ENCODE assay signal across 16 mouse cellular contexts in genomic region chr1:171223796-171224195, GRCm38 (mm10). TPM values are rescaled to one million over a fixed set of nuclear protein-coding genes. Genes with fewer than 3 reads are reported as not detected.
DNase-seq lines count a peak whose midpoint lies in the region; ATAC-seq and TF ChIP-seq lines count a peak whose summit lies in the region.
"Had no signal": no experiment of that assay in that cellular context is flagged by ENCODE, and none has a peak within 500 bp of the region (broad histone marks: within the 10 kb centered on the region; RNA-seq: fewer than 3 reads in every experiment).

No protein-coding gene starts in this region.

- no peaks in the 10 kb centered on the region for H3K27me3 ChIP-seq in liver, embryonic 11.5 days (replicated peaks; ENCODE audit: control insufficient read depth, insufficient read depth, low read length)
- H3K27me3 ChIP-seq in forebrain, postnatal 0 days (ENCODE audit: insufficient read depth, low read length): no peaks in the 10 kb centered on the region

- no peaks in the 10 kb centered on the region for H3K9me3 ChIP-seq in liver, embryonic 11.5 days (ENCODE audit: control insufficient read depth, low read length)
- H3K9me3 ChIP-seq in forebrain, postnatal 0 days (ENCODE audit: low read length): no peaks in the 10 kb centered on the region
- H3K9me3 ChIP-seq: limb, embryonic 10.5 days had no signal

- no peak overlapping the region; the same call in 1 of the 2 replicates for H3K4me2 ChIP-seq in liver, embryonic 11.5 days
- H3K4me2 ChIP-seq in forebrain, postnatal 0 days (ENCODE audit: low read depth): no peak overlapping the region

- DNase-seq in cerebellum, adult 11-12 months: peak; percentile 38
- no peak for DNase-seq in cerebellum, adult 8-10 months
- peak; percentile 69 to 72 for DNase-seq in lung, adult 18-20 months
- DNase-seq in lung, postnatal 14 days: no peak
- no peak for DNase-seq in liver, embryonic 11.5 days (ENCODE audit: low spot score)
- DNase-seq in yolk sac, embryonic 10.5 days (ENCODE audit: low spot score): peak; percentile 85
- DNase-seq in forebrain, postnatal 0 days: no peak
- no peak for DNase-seq in right cerebral cortex, postnatal 25 days
- DNase-seq: layer of hippocampus, adult 9-11 months; right cerebral cortex, postnatal 4 days had no signal

- H3K9ac ChIP-seq in liver, embryonic 11.5 days (ENCODE audit: low read depth, low read length): no peak overlapping the region
- H3K9ac ChIP-seq in forebrain, postnatal 0 days: no peak overlapping the region

- no peak for ATAC-seq in liver, embryonic 11.5 days (replicated peaks; ENCODE audit: low FRiP score)
- no peak for ATAC-seq in forebrain, postnatal 0 days
- ATAC-seq: inflammation-experienced regulatory T-cells, adult 6 months had no signal

- H3K36me3 ChIP-seq in liver, embryonic 11.5 days (ENCODE audit: control insufficient read depth, insufficient read depth, low read length): no peaks in the 10 kb centered on the region
- H3K36me3 ChIP-seq in forebrain, postnatal 0 days (ENCODE audit: insufficient read depth): peaks cover 12% of the 10 kb centered on the region

- WGBS in liver, embryonic 11.5 days: 64% methylated on average over 2 of the region's 2 CpGs
- WGBS in forebrain, postnatal 0 days: 92% methylated on average over 2 of the region's 2 CpGs

- peaks cover 10% of the 10 kb centered on the region for H3K4me1 ChIP-seq in liver, embryonic 11.5 days (replicated peaks; ENCODE audit: control insufficient read depth, insufficient read depth, low read length)
- H3K4me1 ChIP-seq in forebrain, postnatal 0 days (ENCODE audit: insufficient read depth): peaks cover 9% of the 10 kb centered on the region

- no peak overlapping the region for H3K4me3 ChIP-seq in liver, embryonic 11.5 days (ENCODE audit: low read depth, low read length)
- no peak overlapping the region for H3K4me3 ChIP-seq in forebrain, postnatal 0 days (ENCODE audit: low read depth, low read length)

- H3K27ac ChIP-seq in liver, embryonic 11.5 days (ENCODE audit: low read depth, low read length): peak overlapping the region; percentile 88
- no peak overlapping the region for H3K27ac ChIP-seq in forebrain, postnatal 0 days (ENCODE audit: low read depth, low read length)

- no peak for TF ChIP-seq CTCF in forebrain, postnatal 0 days (IDR thresholded peaks at IDR 0.05; ENCODE audit: low read depth)

RNA-seq across cellular contexts. Expression of gene Apoa2, which starts 1.1 kb away (rescaled TPM):
- 2,189 and 2,339 TPM in 2 replicates for polyA plus RNA-seq in liver, embryonic 11.5 days (2014; fragmentation: Nextera tagmentation; extraction: Ambion mirVana)
- total RNA-seq in forebrain, postnatal 0 days (2014; rRNA removed): 0.92 and 2.0 TPM in 2 replicates
- 2.7 and 4.0 TPM in 2 replicates for polyA plus RNA-seq in forebrain, postnatal 0 days (2015; fragmentation: Nextera tagmentation; extraction: Ambion mirVana)
- polyA plus RNA-seq: inflammation-experienced regulatory T-cells, adult 6 months had no signal

RNA-seq across cellular contexts. Expression of gene Tomm40l, which starts 1.5 kb away (rescaled TPM):
- 32.3 and 32.4 TPM in 2 replicates for polyA plus RNA-seq in liver, embryonic 11.5 days (2014; fragmentation: Nextera tagmentation; extraction: Ambion mirVana)
- 46.5 and 62.7 TPM in 2 replicates for total RNA-seq in forebrain, postnatal 0 days (2014; rRNA removed)
- 39.8 and 41.7 TPM in 2 replicates for polyA plus RNA-seq in forebrain, postnatal 0 days (2015; fragmentation: Nextera tagmentation; extraction: Ambion mirVana)

RNA-seq across cellular contexts. Expression of gene Nr1i3, which starts 10.0 kb away (rescaled TPM):
- polyA plus RNA-seq in liver, embryonic 11.5 days (2014; fragmentation: Nextera tagmentation; extraction: Ambion mirVana): 0.16 TPM in 2 replicates
- total RNA-seq in forebrain, postnatal 0 days (2014; rRNA removed): not detected in 2 replicates
- 0.16 and 0.19 TPM in 2 replicates for polyA plus RNA-seq in forebrain, postnatal 0 days (2015; fragmentation: Nextera tagmentation; extraction: Ambion mirVana)
- total RNA-seq: gastrocnemius, adult 18-20 months; heart, postnatal 10 days had no signal
- polyA plus RNA-seq: erythroblast, embryonic 14.5 days had no signal

RNA-seq across cellular contexts. Expression of gene Fcer1g, which starts 10.4 kb away (rescaled TPM):
- 70.9 and 83.6 TPM in 2 replicates for polyA plus RNA-seq in liver, embryonic 11.5 days (2014; fragmentation: Nextera tagmentation; extraction: Ambion mirVana)
- total RNA-seq in forebrain, postnatal 0 days (2014; rRNA removed): 7.6 and 11.2 TPM in 2 replicates
- polyA plus RNA-seq in forebrain, postnatal 0 days (2015; fragmentation: Nextera tagmentation; extraction: Ambion mirVana): 33.2 and 37.9 TPM in 2 replicates

RNA-seq across cellular contexts. Expression of gene Adamts4, which starts 26.4 kb away (rescaled TPM):
- polyA plus RNA-seq in liver, embryonic 11.5 days (2014; fragmentation: Nextera tagmentation; extraction: Ambion mirVana): 1.6 and 2.0 TPM in 2 replicates
- total RNA-seq in forebrain, postnatal 0 days (2014; rRNA removed): 4.5 and 5.9 TPM in 2 replicates
- polyA plus RNA-seq in forebrain, postnatal 0 days (2015; fragmentation: Nextera tagmentation; extraction: Ambion mirVana): 2.6 and 5.6 TPM in 2 replicates
- total RNA-seq: megakaryocyte progenitor cell, adult 5-6 weeks had no signal
- polyA plus RNA-seq: erythroblast, embryonic 14.5 days had no signal

Comparison
In these comparisons a context has a peak if more than half of its experiments do, and no peak if none do; other contexts are left out.
1. DNase-seq: peak in cerebellum, adult 11-12 months (single experiment), lung, adult 18-20 months (2 of 2) and yolk sac, embryonic 10.5 days (single experiment); none in cerebellum, adult 8-10 months (single experiment), lung, postnatal 14 days (single experiment), liver, embryonic 11.5 days (single experiment), forebrain, postnatal 0 days (single experiment) and right cerebral cortex, postnatal 25 days (single experiment).
2. RNA of gene Apoa2, which starts 1.1 kb away (polyA plus RNA-seq): 2,189 to 2,339 TPM in liver, embryonic 11.5 days; 2.7 to 4.0 TPM in forebrain, postnatal 0 days; every median in the first group is over 100 times any median in the second.